Mouse (Mus musculus): ENCODE measurements around the gene Cfap97d2. TPM values are rescaled to one million over a fixed set of nuclear protein-coding genes. Genes with fewer than 3 reads are reported as not detected.

Gene Cfap97d2
- total and polyA plus RNA-seq, 2 experiments from 2014 or later = not detected

DNA sequence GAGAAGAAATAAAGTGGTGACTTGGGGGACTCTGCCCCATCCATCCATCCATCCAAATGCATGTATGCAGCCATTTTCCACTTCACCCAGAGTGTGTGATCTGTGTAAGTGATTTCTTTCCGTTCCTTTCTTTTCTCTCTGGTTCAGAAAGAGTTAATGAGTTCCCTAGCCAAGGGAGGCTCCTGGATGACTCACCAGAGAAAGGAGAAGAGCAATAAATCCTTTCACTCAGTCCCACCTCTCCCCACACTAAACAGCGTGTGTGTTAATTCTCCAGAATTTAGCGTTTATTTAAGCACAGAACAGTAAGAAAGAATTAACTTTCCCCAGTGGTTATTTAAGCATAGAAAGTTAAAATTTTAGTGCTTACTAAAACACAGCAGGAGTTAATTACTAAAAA, 41.9 kb downstream of the Cfap97d2 start:
- ATAC-seq (ENCODE audit: insufficient read depth, low read depth) (no peak), DNase-seq (ENCODE audit: low spot score) (no peak)
- no peak overlapping the region for H3K4me3 ChIP-seq (ENCODE audit: low read depth, low read length)
- TF ChIP-seq CTCF (IDR thresholded peaks at IDR 0.05; ENCODE audit: low read depth) (no peak), EP300 (IDR thresholded peaks at IDR 0.05; ENCODE audit: low read depth) (no peak)
- no peak overlapping the region for H3K9ac ChIP-seq (replicated peaks; ENCODE audit: low read depth, low read length)
- H3K4me2 ChIP-seq (ENCODE audit: low read depth, low read length) = no peak overlapping the region
- no peaks in the 10 kb centered on the region for H3K9me3 ChIP-seq (replicated peaks; ENCODE audit: control insufficient read depth, low read length)
- WGBS = 28% methylated on average over 3 of the region's 3 CpGs
- H3K36me3 ChIP-seq (replicated peaks; ENCODE audit: control insufficient read depth, insufficient read depth, low read length) = no peaks in the 10 kb centered on the region
- H3K27ac ChIP-seq (ENCODE audit: low read depth) = no peak overlapping the region
- H3K4me1 ChIP-seq (ENCODE audit: control insufficient read depth, insufficient read depth) = 0 out of 2 replicates have a peak, but pooled peaks cover 1% of the 10 kb centered on the region
- no peaks in the 10 kb centered on the region for H3K27me3 ChIP-seq (ENCODE audit: control insufficient read depth, insufficient read depth, low read length)

DNA sequence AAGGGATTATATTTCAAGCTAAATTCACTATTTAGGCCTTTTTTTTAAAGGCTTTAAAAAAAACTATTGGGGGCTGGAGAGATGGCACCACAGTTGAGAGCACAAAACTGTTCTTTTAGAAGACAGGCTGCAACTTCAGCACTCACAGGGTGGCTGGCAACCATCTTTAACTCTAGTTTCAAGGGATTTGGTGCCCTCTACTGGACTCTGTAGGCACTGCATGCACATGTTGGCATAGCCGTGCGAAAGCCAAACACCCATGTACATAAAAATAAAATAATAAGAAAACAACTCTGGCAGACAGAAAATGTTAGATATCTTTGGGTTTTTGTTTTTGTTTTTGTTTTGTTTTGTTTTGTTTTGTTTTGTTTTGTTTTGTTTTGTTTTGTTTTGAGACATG, 48.0 kb downstream of the Cfap97d2 start:
- Histone ChIP-seq H3K9me3 (replicated peaks; ENCODE audit: control insufficient read depth, low read length) (no peaks in the 10 kb centered on the region), H3K36me3 (replicated peaks; ENCODE audit: control insufficient read depth, insufficient read depth, low read length) (no peaks in the 10 kb centered on the region), H3K9ac (replicated peaks; ENCODE audit: low read depth, low read length) (no peak overlapping the region), H3K4me3 (ENCODE audit: low read depth, low read length) (no peak overlapping the region), H3K27me3 (ENCODE audit: control insufficient read depth, insufficient read depth, low read length) (no peaks in the 10 kb centered on the region), H3K4me1 (ENCODE audit: control insufficient read depth, insufficient read depth) (0 out of 2 replicates have a peak, but pooled peaks cover 8% of the 10 kb centered on the region), H3K4me2 (ENCODE audit: low read depth, low read length) (no peak overlapping the region), H3K27ac (ENCODE audit: low read depth) (no peak overlapping the region)
- 30% methylated on average over 2 of the region's 2 CpGs for WGBS
- TF ChIP-seq EP300 (IDR thresholded peaks at IDR 0.05; ENCODE audit: low read depth) = no peak
- TF ChIP-seq CTCF (IDR thresholded peaks at IDR 0.05; ENCODE audit: low read depth) = peak; percentile 83
- peak; percentile 47 for DNase-seq (ENCODE audit: low spot score)
- ATAC-seq (ENCODE audit: insufficient read depth, low read depth) = no peak

DNA sequence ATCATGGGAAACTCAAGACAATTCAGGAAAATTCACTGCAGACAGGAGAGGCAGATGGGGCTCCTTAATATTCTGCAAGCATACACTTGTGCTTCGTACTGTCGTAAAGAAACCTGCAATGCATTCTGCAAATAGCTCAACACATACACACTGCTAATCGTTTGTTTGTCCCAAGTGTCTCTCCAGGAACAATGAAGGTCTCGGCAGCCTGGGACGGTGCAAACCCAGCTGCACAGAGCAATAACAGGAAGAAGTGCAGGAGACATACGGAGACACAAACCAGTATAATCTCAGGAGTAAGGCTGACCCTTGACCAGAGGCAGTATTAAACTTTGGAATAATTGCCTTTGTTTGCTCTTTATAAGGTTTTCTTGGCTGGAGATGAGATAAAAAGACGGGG, 50.8 kb downstream of the Cfap97d2 start:
- Histone ChIP-seq H3K4me3 (ENCODE audit: low read depth, low read length) (no peak overlapping the region), H3K27ac (ENCODE audit: low read depth) (no peak overlapping the region), H3K9ac (replicated peaks; ENCODE audit: low read depth, low read length) (no peak overlapping the region), H3K9me3 (replicated peaks; ENCODE audit: control insufficient read depth, low read length) (no peaks in the 10 kb centered on the region), H3K36me3 (replicated peaks; ENCODE audit: control insufficient read depth, insufficient read depth, low read length) (peaks cover 14% of the 10 kb centered on the region), H3K27me3 (ENCODE audit: control insufficient read depth, insufficient read depth, low read length) (no peaks in the 10 kb centered on the region), H3K4me2 (ENCODE audit: low read depth, low read length) (peak overlapping the region; percentile 73; the same call in 1 of the 2 replicates), H3K4me1 (ENCODE audit: control insufficient read depth, insufficient read depth) (0 out of 2 replicates have a peak, but pooled peaks cover 11% of the 10 kb centered on the region)
- no peak for ATAC-seq (ENCODE audit: insufficient read depth, low read depth)
- WGBS = 52% methylated on average over 7 of the region's 7 CpGs
- TF ChIP-seq CTCF (IDR thresholded peaks at IDR 0.05; ENCODE audit: low read depth) (no peak), EP300 (IDR thresholded peaks at IDR 0.05; ENCODE audit: low read depth) (no peak)
- no peak for DNase-seq (ENCODE audit: low spot score)

DNA sequence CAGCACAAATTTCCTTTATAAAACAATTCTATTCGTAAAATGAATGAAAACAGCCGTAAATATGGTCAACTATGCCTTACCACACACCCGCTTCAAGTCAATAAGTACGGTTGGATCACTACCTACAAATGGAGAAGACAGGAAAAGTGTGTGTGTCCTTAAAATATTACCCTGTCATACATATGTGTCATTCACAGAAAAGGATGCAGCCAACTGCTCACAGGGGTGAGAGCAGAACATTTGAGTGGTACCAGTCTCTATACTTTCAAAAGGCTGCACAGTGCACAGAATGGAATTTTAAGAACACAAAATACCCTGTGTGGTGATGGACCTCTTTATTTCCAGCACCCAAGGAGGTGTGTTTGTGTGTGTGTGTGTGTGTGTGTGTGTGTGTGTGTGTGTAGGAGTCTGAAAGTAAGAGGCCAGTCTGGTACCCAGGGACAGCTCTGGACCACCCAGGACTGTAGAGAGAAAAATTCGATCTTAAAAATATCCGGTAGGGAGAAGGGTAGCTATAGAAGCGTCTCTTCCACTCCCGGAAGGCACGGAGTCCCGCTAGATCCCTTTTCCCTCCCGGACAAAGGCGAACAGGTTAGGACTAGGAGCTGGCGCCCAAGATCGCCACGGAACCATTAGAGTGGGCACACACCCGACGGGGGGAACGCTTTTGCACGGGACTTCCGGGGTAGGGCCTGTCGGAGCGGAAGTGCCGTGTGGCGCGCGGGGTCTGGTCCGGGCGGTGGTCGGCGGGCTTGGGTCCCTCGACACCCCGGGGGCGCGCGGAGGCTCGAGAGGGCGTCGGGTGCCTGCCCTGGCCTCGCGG, 51.5 kb downstream of the Cfap97d2 start, which contains the start of gene Cdc16:
Gene Cdc16 (plus strand): TSS at position 695 of the 823 bp plus-strand sequence.
- H3K36me3 ChIP-seq (replicated peaks; ENCODE audit: control insufficient read depth, insufficient read depth, low read length) = peaks cover 19% of the 10 kb centered on the region
- TF ChIP-seq EP300 (IDR thresholded peaks at IDR 0.05; ENCODE audit: low read depth) (no peak), CTCF (IDR thresholded peaks at IDR 0.05; ENCODE audit: low read depth) (no peak)
- 0 out of 2 replicates have a peak, but pooled peaks cover 11% of the 10 kb centered on the region for H3K4me1 ChIP-seq (ENCODE audit: control insufficient read depth, insufficient read depth)
- H3K27ac ChIP-seq (ENCODE audit: low read depth) = peak within 1 kb of the TSS; percentile 91
- 6% methylated on average over 40 of the region's 40 CpGs for WGBS
- ATAC-seq (ENCODE audit: insufficient read depth, low read depth) (peak; percentile 95), DNase-seq (ENCODE audit: low spot score) (peak; percentile 74)
- H3K4me2 ChIP-seq (ENCODE audit: low read depth, low read length) = peak within 1 kb of the TSS; percentile 73
- no peaks in the 10 kb centered on the region for H3K9me3 ChIP-seq (replicated peaks; ENCODE audit: control insufficient read depth, low read length)
- H3K27me3 ChIP-seq (ENCODE audit: control insufficient read depth, insufficient read depth, low read length) = no peaks in the 10 kb centered on the region
- peak within 1 kb of the TSS; percentile 93 for H3K9ac ChIP-seq (replicated peaks; ENCODE audit: low read depth, low read length)
- peak within 1 kb of the TSS; percentile 95 for H3K4me3 ChIP-seq (ENCODE audit: low read depth, low read length)

DNA sequence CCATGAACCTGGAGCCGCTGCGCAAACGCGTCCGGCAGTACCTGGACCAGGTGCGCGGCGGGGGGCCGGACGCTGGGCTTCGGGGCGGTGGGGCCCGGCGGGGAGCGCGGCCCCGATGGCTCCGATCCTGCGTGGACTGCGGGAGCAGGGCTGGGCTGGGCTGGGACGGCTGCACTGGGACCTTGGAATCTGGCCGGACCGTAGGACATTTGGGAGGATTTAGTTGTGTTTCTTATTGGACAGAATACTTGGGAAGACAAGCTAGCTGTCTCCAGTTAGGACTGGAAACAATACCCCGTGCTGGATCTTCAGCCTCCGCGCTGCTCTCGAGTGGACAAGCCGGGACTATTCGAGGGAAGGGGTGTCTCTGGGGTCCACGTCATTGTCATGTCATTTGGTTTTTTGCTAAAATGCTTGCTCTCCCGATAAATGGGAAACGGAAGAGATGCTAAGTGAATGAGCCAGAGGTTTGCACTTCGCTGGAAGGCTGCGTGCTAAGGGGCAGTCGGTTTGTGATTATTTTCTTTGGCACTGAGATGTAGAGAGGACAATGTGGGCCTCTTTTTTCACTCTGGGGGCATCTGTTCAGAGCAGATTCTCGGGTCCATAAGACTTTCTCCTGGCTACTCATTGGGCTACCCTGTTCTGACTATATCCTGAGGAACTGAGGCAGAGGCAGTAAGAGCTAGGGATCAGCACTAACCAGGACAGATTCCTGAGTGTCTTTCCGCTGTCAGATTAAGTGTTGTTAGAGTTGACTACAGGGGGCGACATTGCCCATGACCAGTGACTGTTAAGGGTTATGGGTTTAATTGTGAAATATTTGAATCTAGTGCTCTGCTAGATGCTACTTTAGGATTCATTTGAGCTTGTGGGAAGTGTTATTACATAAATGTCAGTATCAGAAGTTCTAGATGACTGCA, 52.4 kb downstream of the Cfap97d2 start:
- Histone ChIP-seq H3K36me3 (replicated peaks; ENCODE audit: control insufficient read depth, insufficient read depth, low read length) (peaks cover 28% of the 10 kb centered on the region), H3K4me3 (ENCODE audit: low read depth, low read length) (peak overlapping the region; percentile 95), H3K9me3 (replicated peaks; ENCODE audit: control insufficient read depth, low read length) (no peaks in the 10 kb centered on the region), H3K4me1 (ENCODE audit: control insufficient read depth, insufficient read depth) (0 out of 2 replicates have a peak, but pooled peaks cover 11% of the 10 kb centered on the region), H3K9ac (replicated peaks; ENCODE audit: low read depth, low read length) (peak overlapping the region; percentile 93), H3K27ac (ENCODE audit: low read depth) (peak overlapping the region; percentile 91), H3K27me3 (ENCODE audit: control insufficient read depth, insufficient read depth, low read length) (no peaks in the 10 kb centered on the region), H3K4me2 (ENCODE audit: low read depth, low read length) (peak overlapping the region; percentile 73)
- ATAC-seq (ENCODE audit: insufficient read depth, low read depth) (peak; percentile 56; the same call in 1 of the 2 replicates), DNase-seq (ENCODE audit: low spot score) (peak; percentile 43)
- under 1% methylated on average over 38 of the region's 38 CpGs for WGBS
- peak; percentile 59 for TF ChIP-seq CTCF (IDR thresholded peaks at IDR 0.05; ENCODE audit: low read depth)
- no peak for TF ChIP-seq EP300 (IDR thresholded peaks at IDR 0.05; ENCODE audit: low read depth)

Data from heart, postnatal 0 days (tissue).